Mouse (Mus musculus): ENCODE measurements at regions not wholly inside any gene's neighbourhood (a gene's known extent, or its start where the extent isn't known, plus 50 kb on each side); places are given as distances from the start of the nearest gene placed in this dataset.

DNA sequence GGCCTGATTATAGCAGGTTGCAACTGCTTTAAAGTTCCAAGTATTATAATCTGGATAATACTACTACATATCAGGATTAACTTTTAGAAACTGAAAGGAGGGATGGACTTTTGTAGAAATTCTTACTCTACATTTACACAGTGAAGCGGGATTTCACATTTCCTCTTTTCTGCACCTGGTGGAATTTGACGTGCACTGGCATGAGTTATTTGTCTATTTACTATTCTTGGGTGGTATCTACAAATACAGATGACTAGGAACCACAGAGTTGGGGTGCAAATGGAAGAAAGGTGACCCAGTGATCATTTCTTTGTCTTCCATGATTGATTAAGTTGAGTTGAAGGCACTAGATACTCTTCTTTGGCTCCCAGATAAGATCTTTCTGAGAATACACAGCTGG is 423.0 kb upstream of the Marcks start:
- H3K36me3 ChIP-seq (ENCODE audit: insufficient read depth, low read length) = no peaks in the 10 kb centered on the region
- DNase-seq (ENCODE audit: low spot score) (no peak), ATAC-seq (ENCODE audit: low FRiP score) (no peak)
- no peak overlapping the region for H3K9ac ChIP-seq (replicated peaks; ENCODE audit: low read length, poor library complexity, severe bottlenecking)
- no peaks in the 10 kb centered on the region for H3K27me3 ChIP-seq (ENCODE audit: insufficient read depth, low read length)
- H3K4me1 ChIP-seq (ENCODE audit: insufficient read depth, low read length) = no peaks in the 10 kb centered on the region
- no peak overlapping the region for H3K27ac ChIP-seq (ENCODE audit: low read depth, low read length)
- H3K4me2 ChIP-seq (ENCODE audit: low read depth, low read length, poor library complexity, severe bottlenecking) = no peak overlapping the region
- no peak overlapping the region for H3K4me3 ChIP-seq (ENCODE audit: low read depth, low read length)
- no peak for TF ChIP-seq CTCF (IDR thresholded peaks at IDR 0.05)
- H3K9me3 ChIP-seq (ENCODE audit: low read length) = no peaks in the 10 kb centered on the region
- 94% methylated on average over 2 of the region's 2 CpGs for WGBS

DNA sequence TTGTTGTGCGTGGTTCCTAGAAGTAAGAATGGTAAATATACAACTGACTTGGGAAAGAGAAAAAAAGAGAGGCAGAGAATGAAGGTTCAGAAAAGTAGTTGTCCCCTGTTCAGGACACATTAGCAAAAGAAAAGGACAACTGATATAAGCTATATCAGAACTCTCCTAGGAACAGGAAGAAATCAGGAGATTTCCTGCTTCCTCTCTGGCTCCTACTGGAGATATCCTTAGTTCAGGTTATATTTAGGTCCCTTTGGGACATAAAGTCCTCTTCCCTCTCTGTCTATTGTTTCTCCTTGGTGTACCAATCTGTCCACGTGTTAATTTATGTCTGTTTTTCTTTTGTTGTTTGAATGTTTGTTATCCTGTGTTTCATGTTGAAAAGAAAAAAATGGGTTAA is 410.7 kb upstream of the Marcks start:
- Histone ChIP-seq H3K27ac (ENCODE audit: low read depth, low read length) (no peak overlapping the region), H3K4me2 (ENCODE audit: low read depth, low read length, poor library complexity, severe bottlenecking) (no peak overlapping the region), H3K9me3 (ENCODE audit: low read length) (no peaks in the 10 kb centered on the region), H3K9ac (replicated peaks; ENCODE audit: low read length, poor library complexity, severe bottlenecking) (no peak overlapping the region), H3K36me3 (ENCODE audit: insufficient read depth, low read length) (no peaks in the 10 kb centered on the region), H3K4me1 (ENCODE audit: insufficient read depth, low read length) (no peaks in the 10 kb centered on the region), H3K27me3 (ENCODE audit: insufficient read depth, low read length) (no peaks in the 10 kb centered on the region), H3K4me3 (ENCODE audit: low read depth, low read length) (no peak overlapping the region)
- no peak for TF ChIP-seq CTCF (IDR thresholded peaks at IDR 0.05)
- DNase-seq (ENCODE audit: low spot score) (no peak), ATAC-seq (ENCODE audit: low FRiP score) (no peak)
- 93% methylated on average over 2 of the region's 2 CpGs for WGBS

DNA sequence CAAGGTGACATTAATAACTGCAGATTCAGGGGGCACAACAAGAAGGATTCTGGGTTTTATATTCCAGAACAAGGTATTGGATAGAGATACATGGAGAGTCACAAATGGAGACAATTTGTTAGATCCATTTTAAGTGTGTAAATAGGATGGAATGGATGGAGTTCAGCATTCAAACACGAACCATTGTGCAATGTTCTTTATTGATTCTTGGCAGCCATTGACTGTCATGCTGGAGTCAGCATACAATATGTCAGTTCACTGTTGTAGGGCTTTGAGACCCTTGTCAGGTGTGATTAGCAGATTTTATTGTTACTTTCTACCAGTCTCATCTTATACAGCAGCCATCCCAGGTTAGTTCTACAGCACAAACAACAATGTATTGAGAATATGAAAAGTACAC is 402.0 kb upstream of the Marcks start:
- Histone ChIP-seq H3K36me3 (ENCODE audit: insufficient read depth, low read length) (no peaks in the 10 kb centered on the region), H3K4me2 (ENCODE audit: low read depth, low read length, poor library complexity, severe bottlenecking) (no peak overlapping the region), H3K27me3 (ENCODE audit: insufficient read depth, low read length) (no peaks in the 10 kb centered on the region), H3K4me1 (ENCODE audit: insufficient read depth, low read length) (no peaks in the 10 kb centered on the region), H3K27ac (ENCODE audit: low read depth, low read length) (no peak overlapping the region), H3K9me3 (ENCODE audit: low read length) (no peaks in the 10 kb centered on the region), H3K9ac (replicated peaks; ENCODE audit: low read length, poor library complexity, severe bottlenecking) (no peak overlapping the region), H3K4me3 (ENCODE audit: low read depth, low read length) (no peak overlapping the region)
- no peak for ATAC-seq (ENCODE audit: low FRiP score)
- TF ChIP-seq CTCF (IDR thresholded peaks at IDR 0.05) = no peak
- WGBS = 73% methylated on average over 1 of the region's 1 CpGs
- no peak for DNase-seq (ENCODE audit: low spot score)

DNA sequence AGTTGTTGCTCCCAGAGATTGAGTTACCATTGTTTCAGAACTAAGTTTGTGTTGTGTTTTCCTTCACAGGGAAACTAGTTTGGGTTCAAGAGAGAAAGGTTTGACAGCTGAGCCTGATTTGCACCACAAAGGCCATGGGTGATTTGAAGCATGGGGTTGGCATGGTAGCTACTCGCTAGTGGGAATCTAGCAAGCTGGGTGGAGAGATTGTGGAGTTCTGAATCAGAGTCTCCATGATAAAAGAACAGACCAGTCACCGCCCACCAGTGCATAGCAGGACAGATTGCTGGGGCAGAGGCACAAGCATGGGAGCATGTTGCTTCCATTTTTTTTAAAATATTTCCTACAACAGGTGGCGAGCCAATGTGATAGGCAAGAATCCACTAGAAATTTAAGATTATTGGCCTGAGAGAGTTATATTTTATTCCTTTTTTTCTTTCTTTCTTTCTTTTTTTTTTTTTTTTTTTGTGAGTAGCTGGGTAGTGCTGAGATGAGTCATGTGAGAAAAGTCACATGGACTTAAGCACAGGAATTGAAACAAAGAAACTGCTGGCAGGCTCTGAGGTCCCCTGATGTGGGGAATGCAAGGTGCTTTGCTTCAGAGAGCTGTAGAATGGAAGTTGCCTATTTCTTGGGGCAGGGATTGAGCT is 367.4 kb upstream of the Marcks start:
- DNase-seq (ENCODE audit: low spot score) = no peak

DNA sequence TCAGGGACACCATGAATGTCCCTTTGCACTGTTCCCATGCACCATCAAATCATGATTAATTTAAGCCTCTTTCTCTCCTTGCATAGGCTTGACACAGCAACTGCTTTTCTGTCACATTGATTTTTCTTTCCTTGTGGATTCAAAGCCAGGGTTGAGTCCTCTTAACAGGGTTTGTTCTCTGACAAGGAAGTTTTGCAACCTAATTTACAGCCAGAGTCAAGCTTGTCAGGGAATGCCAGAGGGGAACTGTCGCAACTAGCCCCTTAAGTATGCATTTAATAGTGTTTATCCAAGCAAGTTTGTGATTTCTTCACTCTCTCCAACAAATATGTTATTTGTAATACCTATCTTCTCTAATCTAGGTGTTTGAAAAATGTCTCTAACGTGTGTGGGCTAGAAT is 365.7 kb upstream of the Marcks start:
- Histone ChIP-seq H3K36me3 (ENCODE audit: insufficient read depth, low read length) (no peaks in the 10 kb centered on the region), H3K27ac (ENCODE audit: low read depth, low read length) (no peak overlapping the region), H3K9me3 (ENCODE audit: low read length) (no peaks in the 10 kb centered on the region), H3K9ac (replicated peaks; ENCODE audit: low read length, poor library complexity, severe bottlenecking) (no peak overlapping the region), H3K4me2 (ENCODE audit: low read depth, low read length, poor library complexity, severe bottlenecking) (no peak overlapping the region), H3K27me3 (ENCODE audit: insufficient read depth, low read length) (no peaks in the 10 kb centered on the region), H3K4me1 (ENCODE audit: insufficient read depth, low read length) (no peaks in the 10 kb centered on the region), H3K4me3 (ENCODE audit: low read depth, low read length) (no peak overlapping the region)
- no peak for DNase-seq (ENCODE audit: low spot score)
- 52% methylated on average over 2 of the region's 2 CpGs for WGBS
- TF ChIP-seq CTCF (IDR thresholded peaks at IDR 0.05) = no peak
- no peak for ATAC-seq (ENCODE audit: low FRiP score)

More for the DNA sequence above, 367.4 kb upstream of the Marcks start:
- ATAC-seq (ENCODE audit: low FRiP score) = no peak
- Histone ChIP-seq H3K4me3 (ENCODE audit: low read depth, low read length) (no peak overlapping the region), H3K4me2 (ENCODE audit: low read depth, low read length, poor library complexity, severe bottlenecking) (no peak overlapping the region), H3K4me1 (ENCODE audit: insufficient read depth, low read length) (no peaks in the 10 kb centered on the region), H3K27me3 (ENCODE audit: insufficient read depth, low read length) (no peaks in the 10 kb centered on the region), H3K9me3 (ENCODE audit: low read length) (no peaks in the 10 kb centered on the region), H3K9ac (replicated peaks; ENCODE audit: low read length, poor library complexity, severe bottlenecking) (no peak overlapping the region), H3K36me3 (ENCODE audit: insufficient read depth, low read length) (no peaks in the 10 kb centered on the region), H3K27ac (ENCODE audit: low read depth, low read length) (no peak overlapping the region)
- WGBS = 66% methylated on average over 3 of the region's 3 CpGs
- TF ChIP-seq CTCF (IDR thresholded peaks at IDR 0.05) = no peak

DNA sequence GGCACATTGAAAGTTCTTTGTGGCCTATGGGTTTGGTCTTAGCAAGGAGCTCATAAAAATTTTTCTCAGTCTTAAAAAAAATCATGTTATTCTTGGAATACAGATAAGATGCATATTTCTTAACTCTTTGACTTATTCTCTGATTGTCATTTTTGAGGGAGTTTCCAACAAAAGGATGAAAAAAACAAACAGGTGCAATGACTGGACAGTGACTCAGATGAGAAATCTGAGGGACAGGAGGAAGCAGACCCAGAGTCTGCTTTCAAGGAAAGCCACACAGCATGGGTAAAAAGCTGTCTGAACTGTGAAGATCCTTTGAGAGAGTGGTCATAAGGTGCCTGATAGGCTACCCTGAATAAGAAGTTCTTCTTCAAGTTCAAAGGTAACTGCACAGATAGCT is 363.8 kb upstream of the Marcks start:
- no peak for TF ChIP-seq CTCF (IDR thresholded peaks at IDR 0.05)
- H3K9me3 ChIP-seq (ENCODE audit: low read length) = no peaks in the 10 kb centered on the region

More for the DNA sequence above, 363.8 kb upstream of the Marcks start:
- no peak overlapping the region for H3K4me3 ChIP-seq (ENCODE audit: low read depth, low read length)
- H3K4me2 ChIP-seq (ENCODE audit: low read depth, low read length, poor library complexity, severe bottlenecking) = no peak overlapping the region
- H3K4me1 ChIP-seq (ENCODE audit: insufficient read depth, low read length) = no peaks in the 10 kb centered on the region
- no peaks in the 10 kb centered on the region for H3K36me3 ChIP-seq (ENCODE audit: insufficient read depth, low read length)
- ATAC-seq (ENCODE audit: low FRiP score) (no peak), DNase-seq (ENCODE audit: low spot score) (no peak)
- H3K27ac ChIP-seq (ENCODE audit: low read depth, low read length) = no peak overlapping the region
- H3K9ac ChIP-seq (replicated peaks; ENCODE audit: low read length, poor library complexity, severe bottlenecking) = no peak overlapping the region
- no peaks in the 10 kb centered on the region for H3K27me3 ChIP-seq (ENCODE audit: insufficient read depth, low read length)

Data from midbrain, postnatal 0 days (tissue).